Mouse (Mus musculus): ENCODE results near the gene Cmtm8. TPM values are rescaled to one million over a fixed set of nuclear protein-coding genes. Genes with fewer than 3 reads are reported as not detected.

Cmtm8 gene
- polyA plus RNA-seq, 1 experiment from 2014 or later, result 20.6 TPM

DNA sequence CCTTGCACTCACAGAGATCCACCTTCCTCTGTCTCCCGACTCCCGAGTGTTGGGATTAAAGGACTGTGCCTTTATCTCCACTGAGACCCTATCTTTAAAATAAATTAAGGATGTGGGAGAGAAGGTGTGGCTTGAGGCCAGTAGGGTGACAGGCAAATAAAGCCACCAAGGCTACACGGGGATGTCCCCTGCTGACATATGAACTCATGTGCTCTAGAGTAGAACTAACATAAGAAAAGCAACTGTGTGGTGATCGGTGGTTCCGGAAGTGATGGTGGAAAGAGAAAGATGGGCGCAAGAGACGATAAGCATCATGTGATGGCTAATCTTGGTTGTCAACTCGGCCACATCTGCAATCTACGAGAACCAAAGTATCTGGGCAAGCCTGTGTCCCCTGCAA is 91.6 kb downstream of the Cmtm8 start:
- Histone ChIP-seq H3K4me1 (peaks cover 6% of the 10 kb centered on the region), H3K9ac (no peak overlapping the region), H3K9me3 (no peaks in the 10 kb centered on the region), H3K4me2 (peak overlapping the region; percentile 80; the same call in 1 of the 2 replicates), H3K27ac (peak overlapping the region; percentile 75), H3K27me3 (no peaks in the 10 kb centered on the region), H3K4me3 (no peak overlapping the region), H3K36me3 (peaks cover 44% of the 10 kb centered on the region)
- WGBS, result 76% methylated on average over 9 of the region's 9 CpGs
- no peak for ATAC-seq (ENCODE audit: insufficient number of reproducible peaks, low FRiP score, low TSS enrichment, low read depth)

DNA sequence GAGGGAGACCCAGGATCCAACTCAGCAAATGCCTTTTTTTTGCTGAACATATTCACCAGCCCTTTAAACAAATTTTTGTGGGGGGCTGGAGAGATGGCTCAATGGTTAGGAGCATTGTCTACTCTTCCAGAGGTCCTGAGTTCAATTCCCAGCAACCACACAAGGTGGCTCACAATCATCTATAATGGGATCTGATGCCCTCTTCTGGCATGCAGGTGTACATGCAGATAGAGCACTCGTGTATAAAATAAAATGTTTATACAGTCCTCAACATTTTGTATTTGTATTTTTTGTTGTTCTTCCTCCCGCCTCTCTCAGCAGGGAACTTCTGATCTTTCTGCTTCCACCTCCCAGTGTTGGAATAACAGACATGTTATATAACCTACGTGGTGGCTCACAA is 92.4 kb downstream of the Cmtm8 start:
- Histone ChIP-seq H3K9me3 (no peaks in the 10 kb centered on the region), H3K36me3 (peaks cover 47% of the 10 kb centered on the region), H3K4me1 (peaks cover 6% of the 10 kb centered on the region), H3K27me3 (no peaks in the 10 kb centered on the region), H3K4me3 (no peak overlapping the region), H3K27ac (no peak overlapping the region), H3K4me2 (no peak overlapping the region), H3K9ac (no peak overlapping the region)
- no peak for ATAC-seq (ENCODE audit: insufficient number of reproducible peaks, low FRiP score, low TSS enrichment, low read depth)
- 90% methylated on average over 3 of the region's 3 CpGs for WGBS

DNA sequence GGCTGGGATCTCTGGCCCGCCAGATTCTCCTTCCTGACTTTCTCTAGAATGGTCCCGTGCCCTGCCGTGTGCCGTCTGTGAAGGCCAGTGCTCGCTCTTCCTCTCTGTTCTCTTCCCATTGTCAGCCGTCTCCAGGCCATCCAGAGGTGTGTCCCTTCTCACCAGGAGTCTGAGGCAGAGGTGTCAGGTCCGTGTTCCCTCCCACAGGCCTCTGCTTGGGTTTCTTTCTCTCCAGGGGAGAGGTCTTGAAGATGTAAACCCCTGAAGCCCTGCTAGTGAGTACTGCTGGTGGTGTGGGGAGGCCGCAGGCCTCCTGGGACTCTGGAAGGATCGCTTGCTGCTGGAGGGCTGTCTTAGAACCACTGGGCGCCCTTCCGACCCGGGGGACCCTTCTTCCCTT is 96.5 kb downstream of the Cmtm8 start:
- H3K4me3 ChIP-seq, result no peak overlapping the region
- peaks cover 55% of the 10 kb centered on the region for H3K36me3 ChIP-seq
- no peaks in the 10 kb centered on the region for H3K9me3 ChIP-seq
- no peak overlapping the region for H3K4me2 ChIP-seq
- H3K4me1 ChIP-seq, result no peaks in the 10 kb centered on the region; the same call in 1 of the 2 replicates
- H3K27me3 ChIP-seq, result no peaks in the 10 kb centered on the region
- no peak overlapping the region for H3K27ac ChIP-seq
- WGBS, result 81% methylated on average over 12 of the region's 12 CpGs
- no peak overlapping the region for H3K9ac ChIP-seq
- ATAC-seq (ENCODE audit: insufficient number of reproducible peaks, low FRiP score, low TSS enrichment, low read depth), result no peak

DNA sequence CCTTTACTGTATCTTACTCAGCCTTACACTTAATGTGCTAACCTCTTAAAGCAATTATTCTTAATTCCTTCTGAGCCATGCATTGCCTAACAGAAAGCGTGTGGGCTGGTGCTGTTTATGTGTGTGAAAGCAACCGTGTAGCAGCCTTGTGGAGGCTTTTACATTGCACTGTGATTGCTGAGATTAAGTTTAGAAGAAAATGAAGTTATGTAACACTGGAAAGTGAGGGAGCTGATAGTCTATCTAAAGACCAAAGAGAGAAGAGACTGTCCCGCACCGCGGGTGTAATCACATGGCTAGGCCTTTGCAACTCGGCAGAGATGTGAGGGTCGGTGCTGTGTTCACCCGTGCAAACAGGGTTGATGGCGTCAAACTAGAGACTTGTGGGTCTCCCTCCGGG is 96.9 kb downstream of the Cmtm8 start:
- Histone ChIP-seq H3K4me1 (no peaks in the 10 kb centered on the region; the same call in 1 of the 2 replicates), H3K9ac (no peak overlapping the region), H3K36me3 (peaks cover 55% of the 10 kb centered on the region), H3K4me2 (no peak overlapping the region), H3K4me3 (no peak overlapping the region), H3K27ac (no peak overlapping the region), H3K9me3 (no peaks in the 10 kb centered on the region), H3K27me3 (no peaks in the 10 kb centered on the region)
- no peak for ATAC-seq (ENCODE audit: insufficient number of reproducible peaks, low FRiP score, low TSS enrichment, low read depth)
- 82% methylated on average over 10 of the region's 10 CpGs for WGBS

DNA sequence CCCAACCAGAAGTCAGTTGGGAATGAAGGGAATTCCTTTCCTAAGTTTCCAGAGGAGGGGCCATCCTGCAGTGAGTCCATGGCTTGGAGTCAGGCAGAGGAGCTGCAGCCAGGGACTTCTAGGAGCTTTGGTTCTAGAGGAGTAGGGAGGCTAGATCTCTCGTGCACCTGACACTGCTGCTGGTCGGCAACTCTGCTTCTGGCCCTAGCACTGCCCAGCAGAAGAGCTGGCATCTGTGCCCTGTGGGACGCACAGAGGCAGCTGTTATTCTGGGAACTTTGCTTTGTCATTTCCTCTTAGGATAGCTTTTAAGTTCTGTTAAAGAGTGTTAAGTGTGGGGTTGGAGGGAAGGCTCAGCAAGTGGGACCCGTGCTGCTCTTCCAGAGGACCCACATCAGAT is 98.3 kb downstream of the Cmtm8 start:
- no peak overlapping the region for H3K27ac ChIP-seq
- no peak overlapping the region for H3K4me3 ChIP-seq
- H3K4me2 ChIP-seq, result no peak overlapping the region
- no peaks in the 10 kb centered on the region for H3K9me3 ChIP-seq
- peaks cover 53% of the 10 kb centered on the region for H3K36me3 ChIP-seq
- WGBS, result 72% methylated on average over 4 of the region's 4 CpGs
- ATAC-seq (ENCODE audit: insufficient number of reproducible peaks, low FRiP score, low TSS enrichment, low read depth), result no peak
- no peaks in the 10 kb centered on the region; the same call in 1 of the 2 replicates for H3K4me1 ChIP-seq
- H3K27me3 ChIP-seq, result no peaks in the 10 kb centered on the region
- no peak overlapping the region for H3K9ac ChIP-seq

DNA sequence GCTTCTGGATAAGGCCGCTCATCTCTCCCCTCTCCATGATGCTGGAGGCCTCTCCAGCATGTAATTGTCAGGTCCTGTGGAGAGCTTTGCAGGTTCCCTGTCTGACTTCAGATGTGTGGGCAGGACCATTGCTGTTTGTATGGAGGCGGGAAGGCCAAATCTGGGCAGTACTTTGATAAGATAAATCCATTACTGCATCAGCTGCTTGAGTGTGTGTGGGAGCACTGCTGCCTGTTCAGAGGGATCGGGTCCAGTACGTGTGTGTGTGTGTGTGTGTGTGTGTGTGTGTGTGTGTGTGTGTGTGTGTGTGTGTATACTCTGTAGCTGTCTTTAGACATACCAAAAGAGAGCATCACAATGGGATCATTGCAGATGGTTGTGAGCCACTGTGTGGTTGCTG is 98.8 kb downstream of the Cmtm8 start:
- Histone ChIP-seq H3K9me3 (no peaks in the 10 kb centered on the region), H3K4me1 (no peaks in the 10 kb centered on the region; the same call in 1 of the 2 replicates), H3K36me3 (peaks cover 48% of the 10 kb centered on the region), H3K9ac (no peak overlapping the region), H3K27ac (no peak overlapping the region), H3K27me3 (no peaks in the 10 kb centered on the region), H3K4me2 (no peak overlapping the region), H3K4me3 (no peak overlapping the region)
- WGBS, result 81% methylated on average over 4 of the region's 4 CpGs
- no peak for ATAC-seq (ENCODE audit: insufficient number of reproducible peaks, low FRiP score, low TSS enrichment, low read depth)

DNA sequence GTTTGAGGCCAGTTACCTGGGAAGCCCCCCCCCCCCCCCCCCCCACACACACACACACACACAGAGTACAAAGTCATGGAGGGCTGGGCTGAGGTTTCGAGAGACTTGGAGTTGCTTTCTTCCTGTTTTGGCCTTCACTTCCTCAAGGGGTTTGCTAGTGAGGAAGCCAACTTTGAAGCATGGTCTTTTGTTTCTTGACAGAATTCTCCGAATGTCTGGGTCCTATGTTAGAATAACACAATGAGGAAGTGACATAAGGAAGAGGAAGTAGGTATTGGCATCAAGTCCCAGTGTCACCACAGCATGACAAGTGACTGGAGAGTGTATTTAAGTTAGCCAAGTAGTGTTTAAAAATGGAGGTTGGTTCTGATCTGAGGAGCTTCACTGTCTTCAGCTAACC is 101.2 kb downstream of the Cmtm8 start:
- no peak overlapping the region for H3K27ac ChIP-seq
- no peak overlapping the region for H3K9ac ChIP-seq
- no peak for ATAC-seq (ENCODE audit: insufficient number of reproducible peaks, low FRiP score, low TSS enrichment, low read depth)
- peaks cover 33% of the 10 kb centered on the region for H3K36me3 ChIP-seq
- no peak overlapping the region for H3K4me3 ChIP-seq
- H3K4me1 ChIP-seq, result no peaks in the 10 kb centered on the region; the same call in 1 of the 2 replicates
- H3K27me3 ChIP-seq, result no peaks in the 10 kb centered on the region
- no peaks in the 10 kb centered on the region for H3K9me3 ChIP-seq
- WGBS, result 88% methylated on average over 2 of the region's 2 CpGs
- no peak overlapping the region for H3K4me2 ChIP-seq

DNA sequence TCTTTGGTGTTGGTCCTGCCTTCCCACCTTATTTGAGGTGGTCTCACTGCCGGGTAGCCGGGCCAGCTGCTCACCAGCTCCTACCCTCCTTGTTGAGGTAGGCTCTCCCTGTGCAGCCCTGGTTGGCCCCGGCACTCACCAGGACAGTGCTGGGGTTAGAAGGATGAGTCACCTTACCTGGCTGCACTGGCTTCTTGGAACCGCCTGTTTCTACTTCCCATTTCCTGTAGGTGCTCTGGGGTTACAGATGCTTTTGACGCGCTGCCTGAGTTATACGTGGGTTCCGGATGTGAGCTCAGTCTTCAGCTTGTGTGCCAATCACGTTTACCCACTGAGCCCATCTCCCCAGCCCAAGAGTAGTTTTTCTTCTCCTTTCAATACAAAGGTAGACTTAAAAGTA is 103.6 kb downstream of the Cmtm8 start:
- Histone ChIP-seq H3K9ac (no peak overlapping the region), H3K4me3 (no peak overlapping the region), H3K36me3 (peaks cover 15% of the 10 kb centered on the region; the same call in 1 of the 2 replicates), H3K27ac (no peak overlapping the region), H3K27me3 (no peaks in the 10 kb centered on the region), H3K4me1 (peaks cover 7% of the 10 kb centered on the region; the same call in 1 of the 2 replicates), H3K9me3 (no peaks in the 10 kb centered on the region), H3K4me2 (no peak overlapping the region)
- 86% methylated on average over 9 of the region's 9 CpGs for WGBS
- ATAC-seq (ENCODE audit: insufficient number of reproducible peaks, low FRiP score, low TSS enrichment, low read depth), result no peak

Other genes starting within 250 kb of the Cmtm8 start
- gene Cnot10, start 204.0 kb downstream of the Cmtm8 start, polyA plus RNA-seq (2015; fragmentation: Nextera tagmentation; extraction: Ambion mirVana), result 60.9 and 61.3 TPM in 2 replicates
- gene Dync1li1, start 155.4 kb downstream of the Cmtm8 start, polyA plus RNA-seq (2015; fragmentation: Nextera tagmentation; extraction: Ambion mirVana), result 56.5 and 59.5 TPM in 2 replicates
- gene Cmtm6, start 113.0 kb downstream of the Cmtm8 start, polyA plus RNA-seq (2015; fragmentation: Nextera tagmentation; extraction: Ambion mirVana), result 49.5 and 51.5 TPM in 2 replicates
- gene Cmtm7, start 62.3 kb downstream of the Cmtm8 start, polyA plus RNA-seq (2015; fragmentation: Nextera tagmentation; extraction: Ambion mirVana), result 119 and 126 TPM in 2 replicates
- gene Gpd1l, start 89.8 kb upstream of the Cmtm8 start, polyA plus RNA-seq (2015; fragmentation: Nextera tagmentation; extraction: Ambion mirVana), result 10.8 and 12.5 TPM in 2 replicates
- 2.4 and 2.5 TPM in 2 replicates for gene Osbpl10, start 134.4 kb upstream of the Cmtm8 start, polyA plus RNA-seq (2015; fragmentation: Nextera tagmentation; extraction: Ambion mirVana)
- 316 and 461 TPM in 2 replicates for gene Rps27rt, start 138.6 kb upstream of the Cmtm8 start, polyA plus RNA-seq (2015; fragmentation: Nextera tagmentation; extraction: Ambion mirVana)

Measured in limb, embryonic 15.5 days (tissue).